Mouse (Mus musculus): ENCODE measurements at regions not wholly inside any gene's neighbourhood (a gene's known extent, or its start where the extent isn't known, plus 50 kb on each side); places are given as distances from the start of the nearest gene placed in this dataset.

DNA sequence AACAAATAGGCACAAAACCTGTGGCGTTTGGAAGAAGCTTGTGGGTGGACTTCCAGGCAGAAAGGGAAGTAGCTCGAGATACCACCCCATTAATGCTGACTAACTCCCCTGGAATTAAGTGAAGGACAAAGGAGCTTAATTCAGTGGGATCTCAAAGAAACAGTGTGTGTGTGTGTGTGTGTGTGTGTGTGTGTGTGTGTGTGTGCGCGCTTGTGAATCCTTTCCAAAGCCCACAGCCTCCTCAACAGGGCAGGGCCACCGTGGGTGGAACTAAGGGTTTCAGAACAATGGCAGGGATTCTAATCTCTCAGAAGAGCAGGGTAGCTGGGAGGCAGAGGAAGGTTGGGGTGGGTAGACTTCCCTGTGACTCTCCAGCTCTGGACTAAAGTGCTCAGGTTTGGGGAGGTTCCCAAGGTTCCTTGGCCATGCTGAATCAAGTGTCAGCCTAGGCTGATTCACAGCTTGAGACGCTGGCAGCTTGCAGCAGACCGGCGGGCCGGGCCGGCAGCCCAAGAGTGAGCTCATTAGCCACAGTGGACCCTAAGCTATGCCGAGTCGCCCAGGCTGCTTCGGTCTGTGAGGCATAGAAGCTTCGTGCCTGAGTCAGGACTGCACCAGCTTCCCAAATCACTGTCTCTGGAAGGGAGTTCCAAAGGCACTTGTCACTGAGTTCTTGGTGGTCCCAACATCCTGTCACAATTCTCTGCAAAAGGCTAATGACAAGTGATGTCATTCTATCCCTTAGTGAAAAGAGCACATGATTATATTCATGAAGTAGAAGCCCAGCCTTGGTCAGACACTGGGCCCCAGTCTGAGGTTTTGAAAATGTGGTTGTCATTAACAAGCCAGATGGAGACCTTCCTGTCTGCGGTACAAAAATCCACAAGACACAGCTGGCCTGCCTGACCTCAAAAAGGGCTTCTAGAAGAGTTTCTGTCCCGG, 59.6 kb upstream of the Arntl start:
- no peak for DNase-seq (ENCODE audit: low spot score)
- no peak overlapping the region for H3K9ac ChIP-seq
- H3K36me3 ChIP-seq (replicated peaks; ENCODE audit: control insufficient read depth, insufficient read depth) = no peaks in the 10 kb centered on the region
- no peak overlapping the region for H3K4me2 ChIP-seq (replicated peaks)
- no peak for ATAC-seq (ENCODE audit: low FRiP score)
- H3K4me1 ChIP-seq (replicated peaks; ENCODE audit: control insufficient read depth, insufficient read depth, low read length) = no peaks in the 10 kb centered on the region; the same call in 1 of the 2 replicates
- no peaks in the 10 kb centered on the region for H3K9me3 ChIP-seq (ENCODE audit: control insufficient read depth, low read length)
- H3K27ac ChIP-seq = no peak overlapping the region
- 32% methylated on average over 16 of the region's 16 CpGs for WGBS
- H3K27me3 ChIP-seq (ENCODE audit: control insufficient read depth, insufficient read depth, low read length) = no peaks in the 10 kb centered on the region; the same call in 1 of the 2 replicates
- no peak overlapping the region for H3K4me3 ChIP-seq (replicated peaks; ENCODE audit: low read length)

DNA sequence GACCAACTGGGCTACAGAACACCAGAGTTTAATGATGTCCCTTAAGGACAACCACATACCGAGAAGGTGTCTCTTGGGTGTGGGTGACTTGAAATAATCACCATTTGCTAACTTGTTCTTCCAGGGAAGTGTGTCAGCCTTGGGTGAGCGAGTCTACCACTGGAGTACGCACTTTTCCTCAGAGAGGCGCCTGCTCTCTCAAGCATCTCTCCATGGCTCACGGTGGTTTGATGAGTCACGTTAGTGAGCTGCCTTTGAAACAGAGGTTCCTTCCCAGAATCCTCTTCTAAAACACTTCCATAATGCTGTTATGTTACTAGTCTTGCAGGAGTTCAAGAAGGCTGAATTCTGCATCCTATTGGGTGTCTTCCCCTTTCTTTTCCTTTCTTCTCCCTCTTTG, 58.6 kb upstream of the Arntl start:
- 89% methylated on average over 6 of the region's 6 CpGs for WGBS
- Histone ChIP-seq H3K27ac (no peak overlapping the region), H3K9ac (no peak overlapping the region), H3K27me3 (ENCODE audit: control insufficient read depth, insufficient read depth, low read length) (no peaks in the 10 kb centered on the region; the same call in 1 of the 2 replicates), H3K36me3 (replicated peaks; ENCODE audit: control insufficient read depth, insufficient read depth) (no peaks in the 10 kb centered on the region), H3K4me3 (replicated peaks; ENCODE audit: low read length) (no peak overlapping the region), H3K9me3 (ENCODE audit: control insufficient read depth, low read length) (no peaks in the 10 kb centered on the region), H3K4me1 (replicated peaks; ENCODE audit: control insufficient read depth, insufficient read depth, low read length) (no peaks in the 10 kb centered on the region; the same call in 1 of the 2 replicates), H3K4me2 (replicated peaks) (no peak overlapping the region)
- ATAC-seq (ENCODE audit: low FRiP score) (no peak), DNase-seq (ENCODE audit: low spot score) (no peak)

DNA sequence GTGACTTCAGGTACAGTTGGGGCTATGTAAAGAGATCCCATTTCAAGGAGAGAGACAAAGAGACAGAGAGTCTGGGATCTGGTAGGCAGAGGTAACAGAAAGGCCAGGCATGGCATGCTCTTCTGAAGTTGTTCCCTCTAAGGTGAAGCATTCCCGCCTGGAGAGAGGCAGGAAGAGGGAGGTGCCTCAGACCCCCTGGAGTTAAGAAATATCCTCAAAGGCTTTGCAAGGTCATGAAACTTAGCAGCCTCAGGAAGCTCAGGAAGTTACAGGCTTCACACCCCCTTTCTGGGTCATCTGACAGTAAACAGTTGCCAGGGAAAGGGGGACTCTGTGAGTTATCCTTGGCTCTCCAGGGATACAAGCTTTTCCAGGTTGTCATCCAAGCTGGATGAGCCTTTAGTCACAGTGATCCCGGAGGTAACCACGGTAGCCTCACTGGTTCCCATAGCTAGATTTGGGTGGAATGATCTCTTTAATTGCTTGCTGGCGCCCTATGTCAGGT, 57.2 kb upstream of the Arntl start:
- Histone ChIP-seq H3K4me3 (replicated peaks; ENCODE audit: low read length) (no peak overlapping the region), H3K36me3 (replicated peaks; ENCODE audit: control insufficient read depth, insufficient read depth) (no peaks in the 10 kb centered on the region), H3K9me3 (ENCODE audit: control insufficient read depth, low read length) (no peaks in the 10 kb centered on the region), H3K9ac (no peak overlapping the region), H3K27me3 (ENCODE audit: control insufficient read depth, insufficient read depth, low read length) (no peaks in the 10 kb centered on the region; the same call in 1 of the 2 replicates), H3K27ac (no peak overlapping the region), H3K4me1 (replicated peaks; ENCODE audit: control insufficient read depth, insufficient read depth, low read length) (no peaks in the 10 kb centered on the region; the same call in 1 of the 2 replicates), H3K4me2 (replicated peaks) (no peak overlapping the region)
- ATAC-seq (ENCODE audit: low FRiP score) = no peak
- WGBS = 81% methylated on average over 4 of the region's 4 CpGs
- no peak for DNase-seq (ENCODE audit: low spot score)

DNA sequence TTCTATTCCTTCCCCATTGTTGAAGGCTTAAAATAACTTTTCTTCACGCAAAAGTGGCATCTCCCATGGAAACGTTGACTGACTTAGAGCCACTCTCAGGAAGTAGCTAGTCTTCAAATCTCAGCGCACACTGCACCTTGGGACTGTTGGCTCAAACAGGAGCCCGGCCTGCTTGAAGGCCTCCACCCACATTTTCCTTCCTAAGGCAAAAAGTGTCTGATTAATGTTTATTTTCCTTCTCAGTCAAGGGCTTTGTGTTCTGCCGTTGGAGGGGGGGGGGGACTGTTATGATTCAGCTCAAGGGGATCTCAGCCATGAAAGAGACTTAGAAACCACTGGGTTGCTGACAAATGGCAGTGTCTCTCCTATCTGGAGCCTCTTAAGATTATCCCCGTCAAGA, 56.5 kb upstream of the Arntl start:
- H3K27me3 ChIP-seq (ENCODE audit: control insufficient read depth, insufficient read depth, low read length) = no peaks in the 10 kb centered on the region; the same call in 1 of the 2 replicates
- DNase-seq (ENCODE audit: low spot score) (no peak), ATAC-seq (ENCODE audit: low FRiP score) (no peak)
- no peak overlapping the region for H3K4me3 ChIP-seq (replicated peaks; ENCODE audit: low read length)
- H3K9me3 ChIP-seq (ENCODE audit: control insufficient read depth, low read length) = no peaks in the 10 kb centered on the region
- 61% methylated on average over 6 of the region's 6 CpGs for WGBS
- H3K9ac ChIP-seq = no peak overlapping the region
- no peak overlapping the region for H3K4me2 ChIP-seq (replicated peaks)
- no peak overlapping the region for H3K27ac ChIP-seq
- no peaks in the 10 kb centered on the region for H3K36me3 ChIP-seq (replicated peaks; ENCODE audit: control insufficient read depth, insufficient read depth)
- H3K4me1 ChIP-seq (replicated peaks; ENCODE audit: control insufficient read depth, insufficient read depth, low read length) = no peaks in the 10 kb centered on the region; the same call in 1 of the 2 replicates

DNA sequence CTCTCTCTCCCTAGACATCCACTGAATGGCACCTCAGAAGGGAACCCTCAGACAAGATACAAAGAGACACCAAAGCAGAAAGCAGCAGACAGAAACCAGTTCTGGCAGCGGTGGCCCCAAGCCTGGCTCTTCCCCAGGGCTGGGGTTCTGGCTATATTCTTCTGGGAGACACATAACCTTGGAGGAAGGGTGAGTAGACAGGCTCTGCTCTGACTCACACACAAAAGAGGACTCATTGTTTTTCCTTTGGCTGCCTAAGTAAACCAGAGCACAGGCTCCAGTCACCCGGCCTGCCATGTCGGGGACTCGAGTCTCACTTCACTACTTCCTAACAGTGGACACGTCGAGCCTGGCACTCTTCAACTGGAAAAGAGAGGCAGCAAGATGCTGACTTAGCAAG, 55.8 kb upstream of the Arntl start:
- Histone ChIP-seq H3K27me3 (ENCODE audit: control insufficient read depth, insufficient read depth, low read length) (no peaks in the 10 kb centered on the region; the same call in 1 of the 2 replicates), H3K4me1 (replicated peaks; ENCODE audit: control insufficient read depth, insufficient read depth, low read length) (no peaks in the 10 kb centered on the region; the same call in 1 of the 2 replicates), H3K9me3 (ENCODE audit: control insufficient read depth, low read length) (no peaks in the 10 kb centered on the region), H3K4me2 (replicated peaks) (no peak overlapping the region), H3K36me3 (replicated peaks; ENCODE audit: control insufficient read depth, insufficient read depth) (no peaks in the 10 kb centered on the region), H3K9ac (no peak overlapping the region), H3K4me3 (replicated peaks; ENCODE audit: low read length) (no peak overlapping the region), H3K27ac (no peak overlapping the region)
- WGBS = 58% methylated on average over 6 of the region's 6 CpGs
- no peak for ATAC-seq (ENCODE audit: low FRiP score)
- no peak for DNase-seq (ENCODE audit: low spot score)

DNA sequence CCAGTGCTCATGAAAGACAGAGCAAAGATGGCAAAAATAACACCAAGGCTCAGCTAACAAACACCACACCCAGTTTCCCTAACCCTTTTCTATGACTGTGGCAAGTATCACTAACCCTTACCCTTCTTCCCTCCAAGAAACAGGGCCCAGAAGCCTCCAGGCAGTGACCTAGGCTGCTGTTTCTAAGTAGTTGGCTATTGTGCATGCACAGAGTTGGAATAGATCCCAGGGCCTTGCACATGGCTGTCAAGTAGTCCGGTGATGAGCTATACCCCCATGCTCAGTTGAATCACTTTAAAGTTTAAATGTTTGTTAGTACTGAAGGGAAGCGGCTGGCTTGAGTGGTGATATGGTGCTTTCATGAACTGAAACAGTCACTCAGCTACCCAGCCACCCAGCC, 53.9 kb upstream of the Arntl start:
- H3K9ac ChIP-seq = no peak overlapping the region
- no peak overlapping the region for H3K27ac ChIP-seq
- H3K4me2 ChIP-seq (replicated peaks) = no peak overlapping the region
- H3K4me3 ChIP-seq (replicated peaks; ENCODE audit: low read length) = no peak overlapping the region
- no peak for DNase-seq (ENCODE audit: low spot score)
- H3K4me1 ChIP-seq (replicated peaks; ENCODE audit: control insufficient read depth, insufficient read depth, low read length) = 0 out of 2 replicates have a peak, but pooled peaks cover 3% of the 10 kb centered on the region
- WGBS = 78% methylated on average over 2 of the region's 2 CpGs
- H3K9me3 ChIP-seq (ENCODE audit: control insufficient read depth, low read length) = no peaks in the 10 kb centered on the region
- H3K27me3 ChIP-seq (ENCODE audit: control insufficient read depth, insufficient read depth, low read length) = no peaks in the 10 kb centered on the region; the same call in 1 of the 2 replicates
- H3K36me3 ChIP-seq (replicated peaks; ENCODE audit: control insufficient read depth, insufficient read depth) = no peaks in the 10 kb centered on the region
- ATAC-seq (ENCODE audit: low FRiP score) = no peak

DNA sequence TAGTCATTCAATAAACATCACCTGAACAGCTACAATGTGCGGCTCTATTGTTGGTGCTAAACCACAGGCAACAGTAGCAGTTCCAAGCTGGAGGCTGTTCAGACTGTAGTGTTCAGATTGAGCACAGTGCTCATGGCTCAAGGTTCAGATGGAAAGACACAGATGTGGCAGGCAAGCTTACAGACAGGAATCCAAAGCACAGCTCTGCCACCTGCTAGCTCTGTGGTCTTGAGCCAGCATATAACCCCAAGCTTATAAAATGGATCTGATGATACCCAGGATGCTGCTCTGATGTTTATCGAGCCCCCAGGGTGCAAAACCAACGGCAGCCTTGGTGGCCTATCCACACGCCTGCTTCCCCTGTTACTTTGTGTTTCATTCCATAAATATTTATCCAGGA, 53.2 kb upstream of the Arntl start:
- DNase-seq (ENCODE audit: low spot score) (no peak), ATAC-seq (ENCODE audit: low FRiP score) (no peak)
- Histone ChIP-seq H3K9me3 (ENCODE audit: control insufficient read depth, low read length) (no peaks in the 10 kb centered on the region), H3K4me2 (replicated peaks) (no peak overlapping the region), H3K9ac (no peak overlapping the region), H3K27ac (no peak overlapping the region), H3K36me3 (replicated peaks; ENCODE audit: control insufficient read depth, insufficient read depth) (no peaks in the 10 kb centered on the region), H3K27me3 (ENCODE audit: control insufficient read depth, insufficient read depth, low read length) (no peaks in the 10 kb centered on the region; the same call in 1 of the 2 replicates), H3K4me3 (replicated peaks; ENCODE audit: low read length) (no peak overlapping the region), H3K4me1 (replicated peaks; ENCODE audit: control insufficient read depth, insufficient read depth, low read length) (0 out of 2 replicates have a peak, but pooled peaks cover 3% of the 10 kb centered on the region)
- 89% methylated on average over 4 of the region's 4 CpGs for WGBS

DNA sequence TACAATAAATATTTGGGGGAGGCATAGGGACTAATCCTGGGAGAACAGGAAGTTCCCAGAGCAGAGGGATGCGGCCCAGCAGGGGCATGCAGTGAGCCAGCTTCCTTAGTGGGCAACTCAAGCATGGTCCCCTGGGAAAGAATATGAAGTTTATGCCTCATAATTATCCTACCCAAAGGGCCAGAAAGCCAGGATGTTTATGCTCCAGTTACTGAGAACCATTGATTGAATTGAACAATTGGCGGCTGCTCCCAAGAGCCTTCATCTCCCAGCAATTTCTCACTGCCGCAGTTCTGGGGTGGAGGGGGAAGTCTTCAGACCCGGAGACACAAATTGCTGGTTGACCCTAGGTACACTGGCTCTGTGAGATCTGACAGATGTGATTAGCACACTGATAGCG, 50.9 kb upstream of the Arntl start:
- Histone ChIP-seq H3K36me3 (replicated peaks; ENCODE audit: control insufficient read depth, insufficient read depth) (no peaks in the 10 kb centered on the region), H3K4me3 (replicated peaks; ENCODE audit: low read length) (no peak overlapping the region), H3K27me3 (ENCODE audit: control insufficient read depth, insufficient read depth, low read length) (no peaks in the 10 kb centered on the region), H3K27ac (no peak overlapping the region), H3K4me2 (replicated peaks) (no peak overlapping the region), H3K4me1 (replicated peaks; ENCODE audit: control insufficient read depth, insufficient read depth, low read length) (0 out of 2 replicates have a peak, but pooled peaks cover 3% of the 10 kb centered on the region), H3K9me3 (ENCODE audit: control insufficient read depth, low read length) (no peaks in the 10 kb centered on the region), H3K9ac (no peak overlapping the region)
- no peak for ATAC-seq (ENCODE audit: low FRiP score)
- DNase-seq (ENCODE audit: low spot score) = no peak
- 51% methylated on average over 5 of the region's 5 CpGs for WGBS

DNA sequence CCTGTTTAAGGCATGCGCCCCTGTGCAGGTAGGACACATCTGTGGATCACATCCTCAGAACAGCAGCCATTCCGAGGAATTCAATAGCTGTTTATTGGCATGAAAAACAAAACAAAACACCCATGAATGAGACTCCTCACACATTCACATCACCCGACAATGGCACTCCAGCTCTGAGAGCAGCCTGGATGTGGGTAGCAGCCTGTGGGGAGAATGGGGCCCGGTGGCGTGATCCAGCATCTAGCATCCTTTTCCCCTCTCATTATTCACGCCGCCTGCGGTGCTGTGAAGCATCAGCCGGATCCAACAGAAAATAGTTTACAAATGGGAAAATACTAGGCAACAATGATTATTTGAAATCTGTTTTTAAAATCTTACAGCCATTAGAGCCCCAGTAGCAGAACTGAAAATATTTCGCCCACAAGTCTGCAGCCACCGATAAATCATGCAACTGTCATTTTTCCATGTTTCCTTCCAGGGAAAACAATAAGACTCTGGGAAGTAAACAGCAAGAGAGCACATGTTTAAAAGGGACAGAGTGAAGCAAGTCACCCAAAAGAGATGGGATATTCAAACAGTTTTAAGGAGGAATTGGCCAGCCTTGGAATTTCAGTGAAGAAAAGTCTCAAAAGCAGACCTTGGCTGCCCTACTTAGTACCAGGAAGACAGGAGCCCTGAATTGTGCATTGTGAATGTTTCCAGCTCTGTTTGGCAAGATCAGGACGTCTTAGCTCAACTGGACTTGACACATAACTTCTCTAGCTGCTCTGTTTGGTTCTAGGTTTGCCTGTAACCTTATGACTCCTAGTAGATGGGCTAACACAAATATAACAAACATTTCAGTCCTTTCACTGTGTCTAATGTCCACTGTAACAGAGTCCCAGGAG, 50.2 kb upstream of the Arntl start:
- Histone ChIP-seq H3K27ac (no peak overlapping the region), H3K4me1 (replicated peaks; ENCODE audit: control insufficient read depth, insufficient read depth, low read length) (0 out of 2 replicates have a peak, but pooled peaks cover 3% of the 10 kb centered on the region), H3K9me3 (ENCODE audit: control insufficient read depth, low read length) (no peaks in the 10 kb centered on the region), H3K27me3 (ENCODE audit: control insufficient read depth, insufficient read depth, low read length) (no peaks in the 10 kb centered on the region), H3K36me3 (replicated peaks; ENCODE audit: control insufficient read depth, insufficient read depth) (no peaks in the 10 kb centered on the region), H3K4me2 (replicated peaks) (no peak overlapping the region), H3K9ac (no peak overlapping the region), H3K4me3 (replicated peaks; ENCODE audit: low read length) (no peak overlapping the region)
- 52% methylated on average over 12 of the region's 12 CpGs for WGBS
- no peak for ATAC-seq (ENCODE audit: low FRiP score)
- no peak for DNase-seq (ENCODE audit: low spot score)
